Mouse (Mus musculus): ENCODE results near the gene Vipr2.

Gene Vipr2

GRCm38 (mm10) chr12:116077074-116077854 lies at the start of gene Vipr2:
Vipr2 (plus strand) TSS chr12:116077726.
- DNase-seq (ENCODE audit: extremely low spot score, low read depth, low spot score) = no peak

DNA sequence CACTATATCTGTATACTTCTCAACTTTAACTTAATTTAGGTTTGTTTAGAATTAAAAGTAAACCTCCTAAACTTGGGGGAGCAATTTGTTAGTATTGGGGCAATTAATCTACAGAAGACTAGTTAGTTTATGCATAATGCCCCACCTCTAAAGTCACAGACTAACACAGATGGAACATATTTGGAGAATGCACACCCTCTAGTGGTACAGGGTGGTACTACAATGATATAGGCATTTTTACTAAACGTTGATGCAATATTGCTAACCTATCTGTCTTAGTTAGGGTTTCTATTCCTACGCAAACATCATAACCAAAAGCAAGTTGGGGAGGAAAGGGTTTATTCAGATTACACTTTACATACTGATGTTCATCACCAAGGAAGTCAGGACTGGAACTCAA lies 49.4 kb upstream of the Vipr2 start:
- DNase-seq (ENCODE audit: extremely low spot score, low read depth, low spot score) = no peak

DNA sequence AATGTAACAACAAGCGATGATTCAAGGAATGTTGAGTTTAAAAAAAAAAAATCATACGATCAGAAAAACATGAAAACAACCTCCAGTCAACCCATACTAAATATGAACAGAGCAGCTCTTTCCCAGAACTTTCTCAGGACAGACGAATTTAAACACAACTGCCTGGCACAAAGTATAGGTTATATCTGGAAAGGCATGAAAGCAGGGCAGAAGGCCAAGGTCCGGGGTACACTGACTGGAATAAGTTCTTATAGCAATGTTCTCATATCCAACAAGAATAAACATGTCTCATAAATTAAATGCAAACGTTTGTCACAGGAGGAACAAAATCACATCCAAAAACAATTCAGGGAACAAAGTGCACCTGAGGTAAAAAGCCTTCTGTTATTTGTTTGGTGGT lies 42.2 kb upstream of the Vipr2 start:
- no peak for DNase-seq (ENCODE audit: extremely low spot score, low read depth, low spot score)

DNA sequence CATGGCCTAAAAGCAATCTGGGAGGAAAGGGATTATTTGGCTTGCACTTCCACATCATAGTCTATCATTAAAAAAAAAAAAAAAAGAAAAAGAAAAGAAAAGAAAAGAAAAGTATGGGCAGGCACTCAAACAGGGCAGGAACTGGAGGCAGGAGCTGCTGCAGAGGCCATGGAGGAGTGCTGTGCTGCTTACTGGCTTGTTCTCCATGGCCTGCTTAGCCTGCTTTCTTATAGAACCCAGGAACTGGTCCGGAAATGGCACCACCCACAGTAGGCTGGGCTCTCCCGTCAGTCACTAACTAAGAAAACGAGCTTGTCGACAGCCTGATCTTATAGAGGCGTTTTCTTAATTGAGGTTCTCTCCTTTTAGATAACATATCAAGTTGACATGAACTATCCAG lies 32.7 kb upstream of the Vipr2 start:
- DNase-seq (ENCODE audit: extremely low spot score, low read depth, low spot score) = no peak

GRCm38 (mm10) chr12:116047440-116048377 lies 29.8 kb upstream of the Vipr2 start, which contains the start of gene Zfp386:
Zfp386 (plus strand) TSS chr12:116047724.
- DNase-seq (ENCODE audit: extremely low spot score, low read depth, low spot score) = peak; percentile 90

GRCm38 (mm10) chr12:116048766-116049165 lies 28.8 kb upstream of the Vipr2 start:
- DNase-seq (ENCODE audit: extremely low spot score, low read depth, low spot score) = no peak

DNA sequence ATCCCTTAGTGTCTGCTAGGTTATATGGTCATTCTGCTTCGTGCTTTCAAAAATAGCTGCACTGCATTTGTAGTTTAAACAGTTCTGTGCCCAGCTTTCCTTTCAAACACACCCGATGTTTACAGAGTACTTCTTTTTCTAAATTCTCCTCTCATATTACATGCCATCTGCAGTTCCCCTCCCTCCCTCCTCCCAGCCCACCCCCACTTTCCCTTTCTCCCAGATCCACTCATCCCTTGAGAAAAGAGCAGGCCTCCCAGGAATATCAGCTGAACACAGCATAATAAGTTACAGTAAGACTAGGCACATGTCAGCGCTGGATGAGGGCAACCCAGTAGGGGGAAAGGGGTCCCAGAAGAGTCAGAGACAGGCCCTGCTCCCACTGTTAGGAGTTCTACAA lies 28.3 kb upstream of the Vipr2 start:
- no peak for DNase-seq (ENCODE audit: extremely low spot score, low read depth, low spot score)

GRCm38 (mm10) chr12:116049701-116050100 lies 27.8 kb upstream of the Vipr2 start:
- no peak for DNase-seq (ENCODE audit: extremely low spot score, low read depth, low spot score)

DNA sequence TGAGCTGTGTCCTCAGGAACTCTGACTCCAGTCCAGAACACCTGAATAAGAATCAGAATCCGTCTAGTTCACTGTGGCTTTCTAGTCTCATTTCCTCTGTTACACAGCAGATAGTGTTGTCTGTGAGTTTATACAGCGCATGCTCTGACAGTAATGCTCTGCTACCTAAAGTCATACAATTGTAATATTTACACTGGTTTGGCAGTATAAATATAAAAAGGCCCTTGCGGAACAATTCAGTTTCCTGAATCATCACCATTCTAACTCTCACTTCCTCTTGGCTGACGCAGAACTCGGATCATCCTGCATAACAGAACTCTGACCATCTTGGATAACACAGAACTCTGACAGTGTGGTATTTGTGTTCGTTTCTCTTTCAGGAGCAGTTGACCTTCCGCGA lies 23.2 kb upstream of the Vipr2 start:
- no peak for DNase-seq (ENCODE audit: extremely low spot score, low read depth, low spot score)

- DNase-seq (ENCODE audit: extremely low spot score, low read depth, low spot score) = no peak
Measured at GRCm38 (mm10) chr12:116056112-116056511, 21.4 kb upstream of the Vipr2 start.

DNA sequence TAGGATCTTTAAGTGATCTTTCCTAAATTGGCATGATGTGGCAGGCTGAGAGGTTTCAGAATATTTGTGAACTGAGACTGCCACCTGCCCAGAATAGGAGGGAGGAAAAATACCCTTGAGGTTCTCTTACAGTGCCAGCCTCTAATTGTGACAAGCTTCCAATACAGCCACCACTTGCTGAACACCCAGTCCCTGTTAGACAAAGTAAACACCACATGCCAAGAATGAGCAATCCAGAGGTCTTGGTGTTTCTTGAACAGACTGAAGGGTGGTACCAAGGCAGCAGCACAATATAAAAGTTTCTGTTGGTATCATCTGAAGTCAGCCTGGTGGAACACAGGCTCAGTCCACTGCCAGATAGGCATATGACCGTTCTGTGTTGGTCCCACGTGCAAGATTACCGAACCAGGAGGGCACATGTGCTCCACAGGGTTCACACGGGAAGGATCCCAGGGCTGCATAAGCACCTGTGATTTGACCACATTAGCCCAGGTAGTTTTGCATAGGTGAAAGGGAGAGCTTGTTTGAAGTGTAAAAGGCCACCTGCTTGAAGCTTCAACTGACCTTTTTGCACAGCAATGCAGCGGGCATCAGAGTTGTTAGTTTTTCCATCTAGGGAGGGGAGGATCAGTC lies 15.8 kb upstream of the Vipr2 start:
- no peak for DNase-seq (ENCODE audit: extremely low spot score, low read depth, low spot score)

- DNase-seq (ENCODE audit: extremely low spot score, low read depth, low spot score) = no peak
Measured at GRCm38 (mm10) chr12:116062194-116062583, 15.3 kb upstream of the Vipr2 start.

GRCm38 (mm10) chr12:116063020-116063419 lies 14.5 kb upstream of the Vipr2 start:
- DNase-seq (ENCODE audit: extremely low spot score, low read depth, low spot score) = no peak

DNA sequence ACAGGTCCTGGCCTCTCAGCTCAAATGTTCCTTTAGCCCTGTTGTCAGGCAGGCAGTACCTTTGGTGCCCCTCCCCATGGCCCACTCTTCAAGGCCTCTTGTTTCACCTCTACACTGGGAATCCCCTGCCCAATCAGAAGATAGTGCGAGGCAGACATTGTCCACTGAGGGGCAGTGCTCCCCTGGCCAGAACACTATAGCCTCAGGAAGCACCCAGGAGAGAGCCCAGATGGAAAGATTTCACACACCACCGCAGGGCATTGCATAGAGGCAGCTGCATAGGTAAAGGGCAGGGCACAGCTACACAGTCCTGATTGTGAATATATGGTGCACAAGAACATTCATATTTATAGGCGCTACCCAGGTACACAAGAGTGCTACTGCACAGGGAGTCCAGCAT lies 6.5 kb upstream of the Vipr2 start:
- no peak for DNase-seq (ENCODE audit: extremely low spot score, low read depth, low spot score)

DNA sequence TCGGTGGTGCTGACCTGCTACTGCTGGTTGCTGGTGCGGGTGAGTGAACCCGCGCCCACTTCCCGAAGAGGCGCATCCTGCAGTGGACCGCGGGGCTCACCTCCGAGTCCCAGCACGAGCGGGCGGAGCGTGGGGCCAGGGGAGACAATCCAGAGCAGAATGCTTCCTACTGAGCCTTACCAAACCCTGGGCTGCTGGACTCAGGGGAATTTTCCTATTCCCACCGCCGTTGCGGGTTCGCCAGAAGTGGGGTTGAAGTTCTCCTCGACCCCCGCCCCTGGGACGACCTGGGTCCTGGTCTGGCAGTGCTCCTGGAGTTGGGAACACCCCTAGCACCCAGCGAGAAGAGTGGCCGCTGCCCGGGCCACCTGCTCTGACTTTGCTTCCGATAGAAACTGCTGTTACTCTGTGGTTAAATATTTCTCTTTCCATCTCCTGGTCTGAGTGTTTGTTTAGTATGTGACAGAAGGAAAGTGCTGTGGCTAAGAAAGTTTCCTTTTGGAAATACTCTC lies 385 bp downstream of the Vipr2 start:
- DNase-seq (ENCODE audit: extremely low spot score, low read depth, low spot score) = no peak

DNA sequence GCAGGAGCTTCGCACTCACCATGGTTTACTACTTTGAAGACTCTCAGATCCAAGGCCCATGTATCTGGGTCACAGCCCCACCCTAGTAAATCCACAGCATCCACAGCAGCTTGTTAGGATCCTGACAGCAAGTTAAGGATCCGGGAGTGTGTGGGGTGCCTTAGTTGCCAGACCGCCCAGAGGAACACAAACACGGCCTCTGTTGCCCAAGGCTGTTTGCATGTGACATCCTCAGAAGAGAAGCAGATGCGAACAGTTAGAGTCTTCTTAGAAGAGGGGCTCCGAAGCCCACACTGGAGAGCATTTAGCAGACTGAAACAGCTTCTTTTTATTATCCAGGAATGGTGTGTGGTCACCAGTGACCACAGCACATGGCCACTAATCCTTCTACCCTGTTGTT lies 5.6 kb downstream of the Vipr2 start:
- DNase-seq (ENCODE audit: extremely low spot score, low read depth, low spot score) = no peak

- DNase-seq (ENCODE audit: extremely low spot score, low read depth, low spot score) = no peak
Measured at GRCm38 (mm10) chr12:116084294-116084693, 6.8 kb downstream of the Vipr2 start.

GRCm38 (mm10) chr12:116086951-116087600 lies 9.6 kb downstream of the Vipr2 start:
- no peak for DNase-seq (ENCODE audit: extremely low spot score, low read depth, low spot score)

- no peak for DNase-seq (ENCODE audit: extremely low spot score, low read depth, low spot score)
Measured at GRCm38 (mm10) chr12:116089836-116090235, 12.3 kb downstream of the Vipr2 start.

GRCm38 (mm10) chr12:116094765-116095555 lies 17.4 kb downstream of the Vipr2 start:
- DNase-seq (ENCODE audit: extremely low spot score, low read depth, low spot score) = no peak

Measured in hindlimb bud, embryonic 11.5 days (tissue).